Mouse (Mus musculus): ENCODE measurements around the gene Asf1b.

DNA sequence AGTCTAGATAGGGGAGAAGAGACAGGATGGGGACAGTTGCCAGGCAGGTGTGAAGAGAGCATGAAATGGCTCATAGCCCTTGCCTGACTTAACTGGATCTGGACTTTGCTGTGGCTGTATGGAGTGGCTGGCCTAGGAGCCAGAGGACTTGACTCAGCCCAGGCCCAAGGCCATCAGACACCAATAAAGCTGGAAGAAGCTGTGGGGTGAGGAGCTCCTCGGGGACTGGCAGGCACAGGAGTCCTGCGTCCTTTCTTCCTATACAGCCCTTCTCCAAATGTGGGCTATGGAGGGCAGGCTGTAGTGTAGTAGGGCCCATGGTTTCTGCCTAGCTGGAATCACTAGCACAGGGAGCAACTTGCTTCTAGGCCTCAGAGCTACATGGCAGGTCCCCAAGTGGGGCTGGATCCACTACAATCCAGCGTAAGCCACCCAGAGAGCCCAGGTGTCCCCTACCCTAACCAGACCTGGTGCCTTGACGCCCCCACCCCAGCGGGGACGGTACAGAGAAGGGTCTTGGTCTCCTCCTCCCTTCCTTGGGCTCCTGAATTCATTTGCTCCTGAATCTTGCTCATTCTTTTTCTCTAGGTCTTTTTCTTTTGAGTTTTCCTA lies 14.1 kb upstream of the Asf1b start:
- TF ChIP-seq CTCF (IDR thresholded peaks at IDR 0.05) (no peak), EP300 (IDR thresholded peaks at IDR 0.05) (no peak)
